Mouse (Mus musculus) embryo, embryonic 11.5 days (tissue): Measurements from ENCODE around the gene Irgc1.
A peak's percentile ranks its signal among the peaks of the same experiment; 100 is the strongest.

Experiments
- DNase-seq: peaks from one replicate; pipeline ENCODE4 v3.0.0-alpha.2; 2012; ENCODE audit warnings: low read depth, low spot score

Gene Irgc1

DNA sequence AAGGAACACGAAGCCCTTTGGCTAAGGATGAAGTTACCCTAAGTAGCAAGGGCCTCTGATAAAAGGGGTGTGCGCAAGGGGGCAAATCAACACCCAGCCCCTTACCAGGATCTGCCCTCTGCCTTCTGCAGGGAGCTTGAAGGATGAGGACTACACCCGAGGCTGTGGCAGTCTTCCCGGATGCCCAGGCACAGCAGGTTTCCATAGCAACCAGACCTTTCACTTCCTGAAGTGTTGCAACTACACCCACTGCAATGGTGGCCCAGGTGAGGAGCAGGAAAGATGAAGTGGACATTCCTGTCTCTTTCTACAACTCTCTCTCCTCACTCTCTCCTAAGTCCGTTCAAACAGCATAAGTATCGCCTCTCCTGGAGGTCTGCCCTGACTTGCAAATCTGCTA lies 20.3 kb upstream of the Irgc1 start:
- no peak for DNase-seq

DNA sequence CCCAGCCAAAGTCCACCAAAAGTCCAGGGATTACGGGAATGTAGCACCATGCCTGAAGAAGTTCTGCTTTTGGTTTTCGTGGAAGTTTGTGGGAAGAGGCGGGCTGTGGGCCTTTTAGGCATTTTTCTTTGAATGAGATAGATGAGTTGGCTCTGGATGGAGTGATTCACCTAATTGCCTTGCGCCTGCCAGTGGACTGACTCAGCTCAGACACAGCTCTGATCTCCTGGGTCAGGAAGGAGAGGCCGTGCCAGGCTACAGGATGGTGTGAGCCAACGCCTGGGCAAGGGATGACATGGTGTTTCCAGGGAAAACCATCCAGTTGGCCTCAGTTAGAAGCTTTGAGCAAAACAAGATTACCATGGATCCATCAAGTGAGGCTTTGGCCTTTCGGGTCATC lies 18.3 kb upstream of the Irgc1 start:
- no peak for DNase-seq

DNA sequence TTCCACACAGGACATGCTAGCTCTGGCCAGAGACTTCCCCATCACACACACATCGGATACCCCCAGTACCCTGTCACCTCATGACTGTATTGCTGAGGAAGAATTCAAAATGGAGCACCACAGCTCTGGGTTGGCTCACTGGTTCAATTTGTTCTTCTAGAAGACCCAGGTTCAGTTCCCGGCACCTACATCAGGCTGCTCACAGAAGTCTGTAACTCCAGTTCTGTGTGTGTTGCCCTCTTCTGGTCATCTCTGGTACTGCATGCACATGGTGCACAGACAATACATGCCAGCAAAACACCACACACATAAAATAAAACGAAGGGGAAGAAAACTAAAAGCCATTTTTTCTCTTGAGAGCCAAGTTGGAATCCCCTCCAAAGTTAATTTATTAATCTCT lies 17.0 kb upstream of the Irgc1 start:
- DNase-seq: no peak

DNA sequence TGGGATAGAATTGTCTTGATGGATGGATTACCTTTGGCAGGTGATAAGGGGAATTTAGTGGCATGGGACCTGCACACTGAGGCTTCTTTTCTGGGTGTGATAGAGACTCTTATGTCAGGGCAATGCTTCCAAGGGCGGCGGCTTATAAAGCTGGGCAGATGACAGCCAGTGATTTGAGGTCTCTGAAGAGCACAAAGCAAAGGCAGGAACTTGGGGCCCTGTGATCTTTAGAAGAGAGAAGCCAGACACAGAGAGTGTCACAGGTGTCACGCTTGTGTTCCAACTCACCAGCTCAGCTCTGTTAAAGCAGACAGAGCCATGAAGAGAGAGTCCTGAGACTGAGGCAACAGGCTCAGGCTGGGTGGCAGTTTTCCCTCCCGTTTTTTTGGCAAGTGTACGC lies 15.8 kb upstream of the Irgc1 start:
- no peak for DNase-seq

- DNase-seq: no peak
Observed at GRCm38 (mm10) chr7:24466835-24467234, 14.7 kb upstream of the Irgc1 start.

DNA sequence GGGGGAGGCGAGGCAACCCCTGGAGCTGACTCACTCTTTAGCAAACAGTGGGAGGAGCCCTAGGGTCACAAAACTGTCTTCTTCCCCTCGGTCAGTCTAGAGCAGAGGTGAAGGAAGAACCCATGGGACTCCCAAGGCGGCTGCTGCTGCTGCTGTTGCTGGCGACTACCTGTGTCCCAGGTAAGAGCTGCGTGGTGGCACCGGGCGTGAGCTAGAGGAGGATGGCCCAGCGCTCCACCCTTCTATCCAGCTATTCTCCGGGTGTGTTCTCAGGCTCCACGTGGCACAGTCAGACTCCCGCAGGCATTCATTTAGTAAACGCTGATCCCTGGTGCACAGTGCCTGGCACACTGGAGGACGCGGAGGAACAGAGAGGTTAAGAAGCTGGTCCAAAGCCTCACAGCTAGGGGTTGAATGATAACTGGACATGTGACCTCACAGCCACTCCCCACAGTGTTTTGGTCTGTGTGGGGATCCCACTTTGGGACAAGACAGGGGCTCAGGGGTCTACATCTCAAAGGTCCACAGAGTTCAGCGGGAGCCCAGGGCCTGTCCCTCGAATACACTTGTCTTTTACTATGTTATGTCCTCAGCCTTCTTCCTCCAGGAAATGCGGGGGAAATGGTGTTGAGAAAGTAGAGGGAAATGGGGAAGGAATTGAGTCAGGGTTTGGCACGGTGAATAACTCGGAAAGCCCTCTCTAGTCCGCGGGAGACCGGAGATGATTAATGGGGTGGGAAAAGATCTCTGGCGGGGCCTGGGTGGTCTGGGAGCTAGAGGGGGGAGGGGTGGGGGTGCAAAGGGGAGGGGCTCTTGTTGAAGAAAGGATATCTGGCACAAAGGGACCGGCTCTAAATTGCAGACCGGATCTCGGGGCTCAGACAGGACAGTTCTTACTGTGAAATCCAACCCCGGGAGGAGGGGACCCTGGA lies 10.6 kb upstream of the Irgc1 start, which contains the start of gene Plaur:
Plaur (plus strand) TSS at position 97 of the 932 bp plus-strand sequence.
- no peak for DNase-seq

DNA sequence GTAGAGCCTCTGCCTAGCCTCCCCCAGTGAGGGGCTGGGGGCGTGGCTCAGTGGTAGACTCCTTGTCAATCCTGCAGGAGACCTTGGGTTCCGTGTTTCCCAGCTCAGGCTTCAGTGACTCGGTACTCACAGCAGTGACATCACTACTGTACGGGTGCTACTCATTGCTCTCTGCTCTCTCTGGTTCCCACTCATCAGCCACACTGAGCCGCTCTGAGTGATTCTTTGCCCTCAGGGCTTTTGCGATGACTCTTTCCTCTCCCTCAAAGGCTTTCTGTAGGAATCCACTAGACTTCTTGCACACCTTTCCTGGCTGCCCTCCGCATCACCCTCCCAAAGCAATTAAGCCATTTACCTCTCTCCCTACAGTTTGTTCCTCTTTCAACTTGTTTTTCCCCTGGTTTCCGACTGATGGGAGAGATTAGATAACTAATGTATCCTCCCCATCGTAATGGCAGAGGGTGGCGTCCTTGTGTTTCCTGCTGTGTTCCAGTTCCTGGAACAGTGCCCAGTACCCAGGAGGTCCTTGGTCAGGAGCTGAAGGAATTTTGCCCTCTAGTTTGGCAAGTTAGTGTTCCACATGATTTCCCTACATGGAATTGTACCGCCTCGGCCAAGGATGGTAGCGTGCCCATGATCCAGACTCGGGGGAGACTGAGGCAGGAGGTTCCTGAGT lies 9.4 kb upstream of the Irgc1 start:
- no peak for DNase-seq

DNA sequence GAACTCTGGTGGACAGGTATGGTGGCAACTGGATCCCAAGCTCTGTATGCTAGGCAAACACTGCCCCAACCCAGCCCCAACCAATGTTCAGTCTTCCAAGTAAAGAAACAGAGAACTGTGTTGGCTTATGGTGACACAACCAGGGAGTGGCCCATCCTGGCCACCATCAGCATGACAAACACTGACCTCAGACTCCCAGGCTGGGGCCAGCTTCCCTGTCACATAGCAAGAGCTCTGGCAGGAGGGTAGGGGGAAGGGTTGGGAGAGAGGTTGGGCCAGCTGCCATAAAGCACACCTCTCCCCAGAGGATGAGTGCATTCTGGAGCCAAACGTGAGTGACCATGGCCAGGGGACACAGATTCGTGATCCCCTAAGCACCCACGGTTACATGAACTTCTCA lies 7.7 kb upstream of the Irgc1 start:
- no peak for DNase-seq

- no peak for DNase-seq
Observed at GRCm38 (mm10) chr7:24459440-24459839, 7.3 kb upstream of the Irgc1 start.

GRCm38 (mm10) chr7:24457726-24458370 lies 5.8 kb upstream of the Irgc1 start:
- no peak for DNase-seq

- no peak for DNase-seq
Observed at GRCm38 (mm10) chr7:24455726-24456125, 3.6 kb upstream of the Irgc1 start.

- DNase-seq: no peak
Observed at GRCm38 (mm10) chr7:24454199-24454598, 2.1 kb upstream of the Irgc1 start.

DNA sequence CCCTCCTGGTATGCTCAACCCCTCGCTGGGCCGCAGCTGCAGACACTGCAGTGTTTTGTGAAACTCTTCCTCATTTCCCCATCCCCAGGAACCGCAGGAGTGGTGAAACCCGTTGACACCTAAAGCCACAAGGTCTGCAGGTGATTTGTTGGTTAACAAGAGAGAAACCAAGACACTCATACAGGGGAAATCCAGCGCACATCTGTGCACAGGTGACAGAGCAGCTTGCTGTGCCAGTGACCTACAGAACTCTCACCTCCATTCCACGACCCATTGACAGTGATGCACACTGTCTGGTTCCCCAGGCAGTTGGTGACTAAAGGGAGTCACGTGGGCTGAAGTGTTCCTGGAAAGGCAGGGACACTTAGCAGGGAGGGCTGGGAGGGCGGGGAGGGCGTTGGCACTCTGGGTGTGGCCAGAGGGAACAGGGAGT lies 1.5 kb downstream of the Irgc1 start:
- DNase-seq: no peak

- DNase-seq: no peak
Observed at GRCm38 (mm10) chr7:24448782-24449517, 3.1 kb downstream of the Irgc1 start.

- DNase-seq: no peak
Observed at GRCm38 (mm10) chr7:24446697-24447340, 5.3 kb downstream of the Irgc1 start.

GRCm38 (mm10) chr7:24445266-24445926 lies 6.7 kb downstream of the Irgc1 start:
- DNase-seq: no peak

GRCm38 (mm10) chr7:24442313-24442712 lies 9.8 kb downstream of the Irgc1 start:
- DNase-seq: no peak

GRCm38 (mm10) chr7:24441785-24442184 lies 10.3 kb downstream of the Irgc1 start:
- peak; percentile 40 for DNase-seq

GRCm38 (mm10) chr7:24439891-24440290 lies 12.2 kb downstream of the Irgc1 start:
- no peak for DNase-seq

GRCm38 (mm10) chr7:24439191-24439590 lies 12.9 kb downstream of the Irgc1 start:
- no peak for DNase-seq

DNA sequence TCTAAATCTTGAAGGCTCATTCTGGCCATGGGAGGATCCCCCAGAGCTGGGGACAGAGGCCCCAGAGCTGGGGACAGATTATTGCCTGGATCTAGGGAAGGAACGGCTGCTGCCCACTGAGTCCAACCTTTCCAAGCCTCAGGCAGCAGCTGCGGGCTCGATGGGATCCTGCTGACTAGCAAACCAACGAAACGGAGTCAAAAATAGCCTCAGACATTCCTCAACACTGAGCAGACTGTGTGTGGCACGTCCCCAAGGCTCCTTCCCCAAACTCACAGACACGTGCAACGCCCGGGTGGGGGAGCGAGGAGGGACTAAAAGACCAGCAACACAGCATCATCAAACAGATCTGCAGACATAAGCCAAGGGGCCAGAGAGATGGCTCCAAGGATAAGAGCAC lies 14.1 kb downstream of the Irgc1 start:
- no peak for DNase-seq
